Mouse (Mus musculus): ENCODE results near the gene Srp72.
"Not testable (repeated sequence)": the region's sequence is repeated elsewhere in the genome, so short reads cannot be mapped to it uniquely, and the experiment has no call there.

Srp72 gene

DNA sequence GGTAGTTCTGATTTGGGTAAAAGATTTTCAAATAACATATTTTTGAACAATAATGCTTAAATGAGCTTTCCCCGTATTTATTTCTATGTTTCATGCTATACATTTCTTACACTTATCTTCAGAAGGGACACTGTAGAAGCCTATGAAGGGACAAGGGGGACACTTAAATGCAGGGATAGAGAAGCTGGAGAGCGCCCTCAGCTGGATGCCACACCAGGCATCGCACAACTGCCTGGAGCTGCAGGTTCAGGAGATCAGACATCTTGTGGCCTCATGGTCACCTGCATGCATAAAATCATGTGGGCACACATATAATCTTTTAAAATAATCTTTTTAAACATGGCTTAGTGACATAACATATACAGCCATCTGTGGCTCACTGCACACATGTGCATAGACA, 9.8 kb upstream of the Srp72 start:
- peak; percentile 19 for DNase-seq (ENCODE audit: low read depth)

DNA sequence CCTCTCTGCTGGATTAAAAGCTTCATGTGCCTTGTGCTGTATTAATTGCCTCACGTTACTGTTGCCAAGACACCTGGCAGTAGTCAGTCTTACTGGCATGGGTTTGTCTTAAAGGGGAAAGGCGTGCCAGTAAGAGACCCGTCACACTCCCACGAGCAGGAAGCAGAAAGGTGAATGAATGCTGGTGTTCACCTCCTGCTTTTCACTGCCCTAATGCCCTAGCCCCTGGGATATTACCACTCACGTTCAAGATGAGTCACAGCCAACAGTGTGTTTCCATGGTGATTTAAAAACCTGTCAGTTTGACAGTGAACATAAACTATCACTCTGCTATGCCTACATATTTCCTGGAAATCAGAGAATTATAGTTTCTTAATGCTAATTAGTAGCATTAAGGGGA, 5.2 kb upstream of the Srp72 start:
- DNase-seq (ENCODE audit: low read depth): peak; percentile 16

DNA sequence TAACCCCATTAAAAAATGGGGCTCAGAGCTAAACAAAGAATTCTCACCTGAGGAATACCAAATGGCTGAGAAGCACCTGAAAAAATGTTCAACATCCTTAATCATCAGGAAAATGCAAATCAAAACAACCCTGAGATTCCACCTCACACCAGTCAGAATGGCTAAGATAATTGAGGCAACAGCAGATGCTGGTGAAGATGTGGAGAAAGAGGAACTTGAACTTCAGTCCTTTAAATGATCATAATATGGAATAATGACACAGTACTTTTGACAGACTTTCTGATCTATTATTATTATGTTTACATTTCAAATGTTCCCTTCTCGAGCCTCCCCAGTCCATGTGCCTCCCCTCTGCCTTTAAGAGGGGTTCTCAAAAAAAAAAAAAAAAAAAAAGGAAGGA, 3.4 kb upstream of the Srp72 start:
- not testable (repeated sequence) for DNase-seq (ENCODE audit: low read depth)

DNA sequence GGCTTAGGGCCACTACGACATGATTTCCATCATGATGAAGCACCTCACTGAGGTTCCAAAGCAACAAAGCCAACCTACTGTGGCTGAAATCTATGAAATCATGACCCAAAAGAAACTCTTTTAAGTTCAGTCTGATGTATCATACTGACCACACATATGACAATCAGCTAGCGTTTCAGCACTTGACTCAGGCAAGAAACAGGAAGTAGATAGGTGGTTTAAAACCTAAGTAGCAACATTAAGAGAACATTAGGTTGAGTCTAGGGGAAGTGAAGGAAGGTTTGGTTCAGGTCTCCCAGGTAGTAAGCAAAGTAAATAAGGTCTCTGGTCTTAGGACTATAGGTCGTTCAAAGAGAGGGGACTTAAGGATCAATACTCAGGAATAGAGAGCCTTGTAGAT, 995 bp upstream of the Srp72 start:
- no peak for DNase-seq (ENCODE audit: low read depth)

DNA sequence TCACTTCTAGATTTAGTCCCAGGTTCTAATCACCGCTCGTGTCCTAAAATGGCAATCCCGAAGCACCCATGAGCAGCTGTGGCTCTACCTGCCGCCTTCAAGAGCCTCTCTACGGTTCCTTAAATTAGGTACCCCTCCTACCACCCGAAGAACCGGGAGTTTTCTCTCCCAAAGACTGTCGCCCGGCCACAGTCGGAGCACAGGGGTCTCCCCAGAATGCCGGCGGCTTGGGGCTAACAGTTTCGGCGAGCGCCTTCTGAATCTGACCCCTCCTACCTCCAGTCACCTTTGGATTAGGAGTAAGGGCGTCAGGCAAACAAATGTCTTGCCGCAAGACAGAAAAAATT, 303 bp upstream of the Srp72 start:
- DNase-seq (ENCODE audit: low read depth): no peak

DNA sequence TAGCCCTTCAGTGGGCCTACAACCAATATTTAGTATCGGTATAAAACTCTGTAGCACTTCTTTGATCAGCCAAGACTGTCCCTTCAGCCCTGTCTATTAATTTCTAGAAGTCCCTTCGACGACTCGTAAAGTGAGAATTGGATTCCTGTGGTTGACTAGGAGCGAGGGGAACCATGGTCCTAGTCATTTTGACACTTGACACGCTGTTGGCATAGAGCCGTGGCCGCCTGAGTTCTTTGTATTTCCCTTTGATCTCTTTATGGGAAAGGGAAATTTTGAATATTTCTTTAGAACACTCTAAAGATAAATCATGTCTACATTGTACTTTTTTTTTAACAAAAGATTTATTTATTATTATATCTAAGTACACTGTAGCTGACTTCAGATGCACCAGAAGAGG, 1.3 kb downstream of the Srp72 start:
- DNase-seq (ENCODE audit: low read depth): no peak

DNA sequence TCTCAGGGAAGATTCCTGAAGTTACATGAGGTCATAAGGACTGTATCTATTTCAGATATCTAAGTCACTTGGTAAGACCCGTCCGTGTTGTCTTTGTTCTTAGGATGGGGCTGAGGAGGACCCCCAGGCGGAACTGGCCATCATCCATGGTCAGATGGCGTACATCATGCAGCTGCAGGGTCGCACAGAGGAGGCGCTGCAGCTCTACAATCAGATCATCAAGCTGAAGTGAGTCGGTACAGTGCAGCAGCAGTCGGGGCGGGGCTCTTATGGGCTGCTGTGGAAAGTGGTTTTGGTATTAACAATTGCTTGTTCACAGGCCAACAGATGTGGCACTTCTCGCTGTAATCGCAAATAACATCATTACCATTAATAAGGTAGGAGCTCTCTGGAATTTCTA, 9.5 kb downstream of the Srp72 start:
- DNase-seq (ENCODE audit: low read depth): no peak

DNA sequence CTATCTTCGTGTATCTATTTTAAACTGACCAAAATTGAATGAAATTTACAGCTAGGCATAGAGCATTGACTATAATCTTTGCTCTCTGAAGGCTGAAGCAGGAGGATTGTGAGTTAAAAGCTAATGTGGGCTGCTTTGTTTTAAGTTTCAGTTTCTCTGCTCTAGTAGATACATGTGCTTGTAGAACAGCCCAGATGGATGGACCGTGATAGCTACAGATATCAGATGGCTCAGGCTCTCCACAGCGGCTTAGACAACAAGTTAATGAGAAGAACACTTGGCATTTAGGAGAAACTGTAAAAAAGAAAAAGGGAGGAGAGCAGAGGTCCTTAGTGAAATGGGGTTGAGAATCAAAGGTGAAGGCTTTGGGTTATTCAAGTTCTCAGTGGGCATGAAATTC, 16.3 kb downstream of the Srp72 start:
- DNase-seq (ENCODE audit: low read depth): no peak

DNA sequence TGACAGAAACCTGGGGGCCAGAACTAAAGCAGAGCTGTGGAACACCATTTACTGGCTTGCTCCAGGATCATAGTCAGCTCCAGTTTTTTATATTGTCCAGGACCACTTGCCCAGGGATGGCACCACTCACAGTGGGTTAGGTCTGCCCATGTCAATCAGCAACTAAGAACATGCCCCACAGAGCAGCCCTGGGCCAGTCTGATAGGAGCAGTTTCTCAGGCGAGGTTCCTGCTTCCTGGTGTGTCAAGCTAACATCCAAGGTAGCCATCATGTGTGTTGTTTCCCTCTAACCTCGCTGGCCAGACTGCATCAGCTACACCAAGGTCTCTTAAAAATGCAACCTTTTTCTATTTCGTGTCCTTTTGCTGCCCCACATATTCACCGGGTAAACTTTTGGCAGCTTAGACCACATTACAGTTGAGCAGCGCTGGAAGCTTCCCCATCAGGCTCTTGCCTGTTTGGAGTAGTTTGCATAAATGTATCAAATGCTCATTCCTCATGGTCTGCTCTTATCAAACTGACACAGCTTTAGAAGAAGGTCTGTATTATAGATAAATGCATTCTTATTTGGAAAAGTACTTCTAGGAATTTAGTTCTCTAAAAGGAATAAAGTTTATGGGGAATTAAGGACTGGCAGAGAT, 18.8 kb downstream of the Srp72 start:
- no peak for DNase-seq (ENCODE audit: low read depth)

DNA sequence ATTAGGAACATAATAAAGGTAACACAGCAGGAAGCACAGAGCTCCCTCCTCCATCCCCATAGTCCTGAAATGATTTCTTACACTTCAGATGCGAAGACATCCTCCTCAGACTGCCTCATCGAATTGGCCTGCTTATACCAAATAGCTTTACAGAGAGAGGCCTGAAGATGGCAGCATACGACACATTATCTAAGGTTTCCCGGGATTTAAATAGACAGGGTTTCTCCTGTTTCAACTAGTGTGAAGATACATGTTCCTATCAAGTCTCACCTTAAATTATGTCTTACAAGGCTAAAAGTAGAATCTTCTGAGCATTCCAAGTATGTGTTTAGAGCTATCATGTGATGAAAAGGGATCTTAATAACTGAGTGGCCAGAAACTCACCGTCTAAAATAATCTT, 23.9 kb downstream of the Srp72 start:
- peak; percentile 77 for DNase-seq (ENCODE audit: low read depth)

DNA sequence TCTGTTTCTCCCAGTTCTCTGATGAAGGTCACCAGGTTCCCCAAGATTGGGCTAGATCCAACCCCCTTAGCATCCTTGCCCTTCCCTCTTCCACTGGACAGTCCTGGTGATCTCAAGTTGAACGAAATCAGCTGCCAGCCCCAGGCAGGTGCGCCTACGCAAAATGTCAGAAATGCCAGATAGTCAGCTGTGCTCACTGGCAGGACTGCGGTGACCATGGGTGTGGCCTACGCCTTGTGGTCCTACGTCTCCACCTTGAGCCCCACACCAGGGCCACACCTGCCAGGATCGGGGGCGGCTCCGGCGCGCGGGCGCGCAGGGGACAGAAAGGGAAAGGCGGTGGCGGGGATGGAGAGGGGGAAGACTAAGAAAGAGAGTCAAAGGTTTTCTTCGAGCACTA, 26.7 kb downstream of the Srp72 start:
- DNase-seq (ENCODE audit: low read depth): no peak

DNA sequence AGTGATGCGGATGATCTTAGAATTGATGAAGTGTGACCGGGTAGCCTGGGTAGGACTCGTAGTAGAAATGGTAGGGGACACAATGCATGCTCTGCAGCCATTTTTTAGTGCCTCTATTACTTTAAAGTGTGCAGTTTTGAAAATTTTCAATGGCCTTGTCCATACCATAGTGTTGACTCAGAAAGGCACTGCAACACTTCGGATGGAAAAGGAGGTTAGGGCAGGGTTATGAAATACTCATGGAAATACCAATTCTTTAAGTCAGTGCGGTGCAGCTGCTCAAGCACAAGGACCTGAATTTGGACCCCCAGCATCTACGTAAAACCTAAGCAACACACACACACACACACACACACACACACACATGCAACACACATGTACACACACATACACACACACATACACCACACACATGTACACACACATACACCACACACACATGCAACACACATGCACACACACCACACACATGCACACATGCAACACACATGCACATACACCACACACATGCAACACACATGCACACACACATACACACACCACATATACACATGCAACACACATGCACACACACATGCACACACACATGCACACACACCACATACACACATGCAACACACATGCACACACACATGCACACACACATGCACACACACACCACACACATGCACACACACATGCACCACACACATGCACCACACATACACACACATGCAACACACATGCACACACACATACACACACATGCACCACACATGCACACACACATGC, 29.8 kb downstream of the Srp72 start, which contains the start of gene Arl9:
Arl9 (plus strand) TSS at position 5 of the 771 bp plus-strand sequence.
- peak; percentile 60 for DNase-seq (ENCODE audit: low read depth)

DNA sequence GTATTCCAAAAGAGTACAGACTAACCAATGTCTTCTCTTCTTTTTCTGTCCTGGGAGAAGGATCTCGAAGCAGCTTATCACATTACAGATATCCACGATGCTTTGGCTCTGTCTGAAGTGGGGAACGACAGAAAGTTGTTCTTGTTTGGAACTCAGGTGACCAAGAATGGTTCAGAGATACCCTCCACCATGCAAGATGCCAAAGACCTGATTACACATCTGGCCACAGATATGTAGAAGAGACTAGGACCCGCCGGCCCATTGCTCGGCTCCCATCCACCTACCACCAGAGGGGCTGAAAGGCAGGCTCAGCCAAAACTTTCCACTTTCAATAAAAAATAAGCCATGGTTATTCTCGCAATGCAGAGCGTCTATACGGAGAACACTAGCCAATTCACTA, 35.9 kb downstream of the Srp72 start:
- no peak for DNase-seq (ENCODE audit: low read depth)

DNA sequence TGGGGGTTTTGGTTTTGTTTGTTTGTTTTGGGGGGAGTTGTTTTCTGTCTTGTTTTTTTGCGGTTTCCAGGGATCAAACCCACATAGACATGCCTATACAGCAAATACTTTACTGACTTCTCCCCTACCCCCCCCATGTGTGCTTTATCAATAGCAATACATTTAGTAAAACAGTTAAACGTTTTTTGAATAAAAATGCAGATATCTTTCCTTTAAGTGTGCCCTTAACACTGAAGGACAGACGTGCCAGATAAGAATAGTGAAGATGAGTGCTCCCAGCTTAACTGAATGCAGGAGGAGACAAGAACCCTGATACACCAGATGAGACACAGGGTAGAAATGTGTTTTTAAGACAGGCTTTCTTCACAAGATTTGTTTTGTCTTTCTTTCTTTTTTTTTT, 36.6 kb downstream of the Srp72 start:
- DNase-seq (ENCODE audit: low read depth): no peak

DNA sequence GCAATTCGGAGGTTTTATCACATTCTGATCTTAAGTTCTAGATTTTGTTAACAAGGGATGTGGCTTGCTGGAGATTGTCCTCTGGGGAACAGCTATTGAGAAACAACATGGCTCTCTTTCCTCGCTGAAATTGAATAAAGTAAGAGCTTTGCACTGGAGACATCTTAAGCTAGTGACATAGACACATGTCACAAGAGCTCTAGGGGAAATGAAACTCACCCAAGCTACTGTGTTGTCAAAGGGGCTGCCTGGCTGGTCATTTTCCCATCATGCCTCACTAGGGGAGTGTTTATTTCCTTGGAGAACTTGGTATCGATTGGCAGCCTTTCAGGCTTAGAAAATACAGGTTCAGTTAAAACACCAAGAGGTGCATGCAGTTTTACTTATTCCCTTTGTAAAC, 38.7 kb downstream of the Srp72 start:
- DNase-seq (ENCODE audit: low read depth): no peak

DNA sequence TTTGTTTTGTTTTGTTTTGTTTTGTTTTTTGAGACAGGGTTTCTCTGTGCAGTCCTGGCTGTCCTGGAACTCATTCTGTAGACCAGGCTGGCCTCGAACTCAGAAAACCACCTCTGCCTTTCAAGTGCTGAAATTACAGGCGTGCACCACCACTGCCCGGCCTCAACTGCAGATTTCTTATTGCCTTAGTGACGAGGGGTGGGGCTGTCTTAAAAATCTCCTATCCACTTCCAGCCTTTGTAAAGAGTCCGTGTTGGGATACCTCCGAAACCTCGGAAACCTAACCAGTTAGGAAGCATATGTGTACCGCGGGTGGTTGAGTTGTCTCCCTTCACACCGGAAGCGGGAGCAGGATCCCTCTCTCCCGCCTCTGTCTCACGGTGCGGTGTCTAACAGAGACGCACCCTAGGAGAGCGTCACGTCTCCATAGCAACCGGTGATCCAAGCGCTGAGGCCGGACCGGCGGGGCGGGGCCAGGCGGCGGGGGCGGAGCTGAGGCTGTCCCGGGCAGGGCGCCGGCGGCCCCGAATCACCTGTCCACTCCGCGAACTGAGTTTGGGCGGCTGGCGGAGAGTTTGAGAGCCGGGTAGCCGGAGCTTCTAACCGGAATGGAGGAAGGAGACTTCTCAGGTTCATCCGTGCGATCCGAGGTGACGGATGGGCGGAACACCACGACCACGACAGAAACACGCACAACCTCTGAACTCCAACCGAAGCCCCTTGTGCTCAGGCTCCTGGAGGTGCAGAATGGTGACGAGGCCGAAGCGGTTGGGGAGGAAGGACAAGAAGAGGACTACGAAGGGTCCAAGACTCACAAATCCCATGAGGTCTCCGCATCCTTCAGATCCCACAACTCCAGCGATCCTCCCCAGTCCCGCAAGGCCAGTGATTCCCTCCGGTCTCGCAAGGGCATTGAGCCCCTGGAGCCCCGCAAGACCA, 41.3 kb downstream of the Srp72 start, which contains the start of gene Thegl:
Thegl (plus strand) TSS at position 480 of the 939 bp plus-strand sequence.
- DNase-seq (ENCODE audit: low read depth): no peak

DNA sequence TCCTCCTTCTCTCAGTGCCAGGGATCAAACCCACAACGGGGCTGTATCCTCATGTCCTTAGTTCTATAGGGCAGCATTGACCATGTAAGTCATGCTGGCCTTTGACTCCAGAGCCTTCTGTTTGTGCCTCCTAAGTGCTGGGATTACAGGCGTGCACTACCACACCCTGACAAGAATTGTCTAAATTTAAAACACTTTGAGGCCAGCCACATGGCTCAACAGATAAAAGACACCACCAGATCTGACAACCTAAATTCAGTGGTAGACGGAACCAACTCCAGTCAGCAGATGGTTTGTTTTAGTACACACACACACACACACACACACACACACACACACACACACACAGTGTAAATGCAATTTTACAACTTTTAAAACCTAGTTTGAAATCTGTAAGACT, 53.6 kb downstream of the Srp72 start:
- no peak for DNase-seq (ENCODE audit: low read depth)

DNA sequence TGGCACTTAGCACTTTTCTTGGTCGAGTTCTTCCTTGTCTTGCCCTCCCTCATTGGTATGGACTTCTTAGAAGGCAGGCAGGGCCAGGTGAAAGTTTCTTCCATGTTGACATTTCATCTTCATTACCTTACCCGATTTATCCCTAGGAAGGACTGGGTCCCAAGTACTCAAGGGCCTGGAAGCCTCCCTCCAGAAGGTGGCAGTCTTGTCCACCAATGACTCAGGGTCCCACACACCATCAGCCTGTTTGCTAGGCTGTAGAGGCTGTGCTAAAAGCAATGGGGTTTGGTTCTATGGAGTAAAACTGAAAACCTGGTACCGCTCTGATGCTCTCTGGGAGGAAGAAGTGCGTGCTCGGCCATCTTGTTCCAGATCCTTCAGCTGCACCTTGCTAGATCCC, 55.3 kb downstream of the Srp72 start:
- DNase-seq (ENCODE audit: low read depth): peak; percentile 75

DNA sequence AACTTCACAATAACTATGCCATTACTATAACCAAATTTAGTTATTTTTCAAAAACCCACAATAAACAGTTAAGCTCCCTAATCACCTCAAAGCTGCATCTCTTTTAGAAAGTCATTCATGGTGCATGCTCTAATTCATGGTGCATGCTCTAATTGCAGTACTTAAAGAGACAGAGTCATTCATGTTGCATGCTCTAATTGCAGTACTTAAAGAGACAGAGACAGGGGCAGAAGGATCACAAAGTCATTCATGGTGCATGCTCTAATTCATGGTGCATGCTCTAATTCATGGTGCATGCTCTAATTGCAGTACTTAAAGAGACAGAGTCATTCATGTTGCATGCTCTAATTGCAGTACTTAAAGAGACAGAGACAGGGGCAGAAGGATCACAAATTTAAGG, 60.6 kb downstream of the Srp72 start:
- DNase-seq (ENCODE audit: low read depth): not testable (repeated sequence)

DNA sequence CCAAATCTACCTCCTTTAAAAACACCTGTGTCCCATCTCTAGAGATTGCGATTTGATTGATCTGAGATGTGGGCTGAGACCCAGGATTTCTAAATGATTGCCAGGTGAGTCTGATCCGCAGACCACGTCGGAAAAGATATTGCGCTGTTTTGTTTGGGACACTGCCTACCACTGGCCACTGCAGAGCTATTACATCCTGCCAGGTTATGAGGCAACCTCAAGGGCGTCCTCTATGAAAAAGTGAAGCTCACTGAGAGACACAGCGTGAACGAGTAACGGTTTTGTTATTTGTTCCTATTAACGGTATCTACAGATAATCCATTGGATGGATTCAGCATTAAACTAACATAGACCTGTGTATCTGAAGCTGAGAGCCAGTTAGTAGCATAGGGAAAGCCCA, 64.0 kb downstream of the Srp72 start:
- no peak for DNase-seq (ENCODE audit: low read depth)

DNA sequence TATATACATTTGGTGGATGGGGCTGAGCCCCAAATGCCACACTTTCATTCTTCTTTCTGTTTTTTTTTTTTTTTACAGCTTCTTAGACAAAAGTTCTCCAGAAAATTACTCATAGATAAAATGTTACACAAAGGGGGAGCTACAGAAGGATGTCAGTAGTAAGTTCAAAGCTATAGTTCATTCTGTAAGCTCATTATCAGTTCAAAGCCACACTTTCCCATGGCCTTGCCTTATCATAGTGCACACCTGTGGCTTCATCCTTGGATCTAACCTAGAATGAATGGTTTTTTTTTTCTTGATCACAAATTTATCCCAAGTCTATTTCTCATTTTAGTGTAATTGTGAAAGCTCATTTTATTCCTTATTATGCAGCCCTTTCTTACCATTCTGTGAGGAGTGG, 64.9 kb downstream of the Srp72 start:
- no peak for DNase-seq (ENCODE audit: low read depth)

DNA sequence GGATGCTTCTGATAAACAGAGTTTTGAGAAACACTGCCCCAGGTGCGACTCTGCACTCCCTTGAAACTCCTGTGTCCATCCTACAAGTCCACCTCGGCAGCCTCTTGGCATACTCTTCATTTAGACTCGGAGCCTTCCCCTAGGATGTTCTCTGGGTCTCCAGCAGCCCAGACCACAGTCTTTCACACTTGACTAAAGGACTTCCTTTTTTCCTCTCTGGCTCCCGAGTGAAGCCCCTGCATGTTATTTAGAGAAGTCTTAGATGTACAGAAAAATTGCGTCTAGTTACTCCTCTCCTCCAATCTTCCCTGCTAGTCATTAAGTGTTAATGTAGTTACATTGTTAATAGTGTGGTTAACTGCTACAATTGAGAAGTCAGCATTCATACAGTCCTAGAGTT, 69.9 kb downstream of the Srp72 start:
- no peak for DNase-seq (ENCODE audit: low read depth)

All from NIH3T3 (cell line).